Mouse (Mus musculus): Measurements from ENCODE around the gene Ethe1.

The Ethe1 gene

DNA sequence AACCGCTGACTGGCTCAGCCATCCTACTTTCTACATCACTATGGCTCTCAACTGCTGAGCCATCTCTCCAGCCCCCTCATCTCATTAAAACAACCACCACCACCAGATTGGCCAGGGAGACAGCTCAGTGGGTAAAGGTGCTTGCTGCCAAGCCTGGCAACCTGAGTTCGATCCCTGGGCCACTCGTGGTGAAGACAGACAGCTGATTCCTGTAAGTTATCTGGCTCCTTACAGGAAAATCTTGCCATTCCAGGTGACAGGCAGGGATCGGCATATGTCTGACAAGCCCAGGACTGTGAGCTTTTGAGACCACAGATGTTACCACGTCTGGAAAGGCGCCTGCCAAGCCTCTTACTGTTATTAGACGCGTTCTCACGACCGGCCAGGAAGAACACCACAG lies 9.5 kb upstream of the Ethe1 start:
- DNase-seq = no peak

DNA sequence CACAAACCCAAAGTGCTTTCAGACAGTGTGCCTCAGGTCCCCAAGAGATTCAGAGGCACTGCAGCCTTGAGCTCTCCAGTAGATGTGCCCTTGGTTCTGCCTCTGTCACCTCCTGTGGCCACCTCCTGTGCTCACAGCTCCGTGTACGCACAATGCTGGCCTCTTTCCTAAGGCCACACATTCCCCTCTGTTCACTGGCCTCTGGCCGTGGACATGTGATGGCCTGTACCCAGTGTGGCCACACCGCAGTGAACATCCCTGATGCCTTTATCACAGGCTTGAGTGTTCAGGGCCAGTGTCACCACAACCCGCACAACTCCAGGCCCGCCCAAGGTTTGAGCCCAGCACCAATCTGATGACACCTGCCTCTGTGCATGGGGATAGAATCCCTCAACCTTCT lies 2.5 kb upstream of the Ethe1 start:
- DNase-seq = no peak

DNA sequence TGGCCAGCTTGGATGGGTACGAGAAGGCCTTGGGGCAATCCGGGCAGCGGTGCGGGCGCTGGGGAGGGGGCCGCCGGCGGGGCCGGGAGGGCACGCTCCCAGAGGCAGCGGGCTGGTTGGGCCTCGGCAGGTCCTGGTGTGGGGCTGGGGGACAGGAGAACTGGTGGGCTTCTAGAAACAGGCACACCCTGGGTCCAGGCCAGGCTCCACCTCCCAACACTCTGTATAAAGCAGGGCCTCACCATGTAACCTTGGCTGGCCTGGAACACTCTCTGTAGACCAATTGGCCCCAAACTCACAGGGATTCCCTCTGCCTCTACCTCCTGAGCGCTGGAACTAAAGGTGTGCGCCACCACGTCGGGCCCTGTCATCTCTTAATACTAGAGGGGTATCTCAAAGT lies 1.3 kb upstream of the Ethe1 start:
- DNase-seq = no peak

DNA sequence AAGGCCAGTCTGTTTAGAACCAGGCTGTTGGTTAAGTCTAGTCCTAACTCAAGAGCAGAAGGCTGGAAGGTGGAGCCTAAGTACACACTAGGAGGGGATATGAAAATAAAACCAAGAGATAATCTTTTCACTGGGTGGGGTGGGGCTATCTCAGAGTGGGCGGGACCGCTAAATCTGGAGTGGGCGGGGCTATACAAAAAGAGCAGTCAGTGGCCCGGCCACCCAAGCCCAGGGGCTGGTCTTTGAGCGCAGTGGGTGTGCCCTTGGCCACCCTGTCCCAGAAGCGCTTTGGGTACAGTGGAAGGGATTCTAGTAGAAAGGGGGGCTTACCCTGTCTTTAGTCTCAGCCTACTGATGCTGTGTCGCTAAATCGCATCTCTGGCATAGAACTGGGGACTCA lies 515 bp upstream of the Ethe1 start:
- no peak for DNase-seq

DNA sequence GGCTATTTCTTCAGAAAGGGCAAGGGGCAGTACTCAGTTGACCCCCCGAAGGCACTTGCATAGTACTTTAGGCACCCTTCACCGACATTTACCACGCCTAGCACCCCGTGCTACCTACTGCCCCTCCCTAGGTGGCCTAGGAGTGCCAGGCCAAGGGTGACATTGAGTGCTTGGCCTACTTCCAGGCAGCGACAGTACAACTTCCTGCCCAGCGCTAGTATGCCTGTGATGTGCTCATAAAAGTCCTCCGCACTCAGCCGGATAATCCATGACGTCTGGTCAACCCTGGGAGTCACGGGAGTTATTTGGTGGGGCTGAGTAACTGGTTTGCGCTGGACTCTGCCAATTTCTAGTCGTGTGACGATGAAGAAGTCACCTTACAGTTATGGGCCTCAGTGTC lies 993 bp downstream of the Ethe1 start:
- no peak for DNase-seq

DNA sequence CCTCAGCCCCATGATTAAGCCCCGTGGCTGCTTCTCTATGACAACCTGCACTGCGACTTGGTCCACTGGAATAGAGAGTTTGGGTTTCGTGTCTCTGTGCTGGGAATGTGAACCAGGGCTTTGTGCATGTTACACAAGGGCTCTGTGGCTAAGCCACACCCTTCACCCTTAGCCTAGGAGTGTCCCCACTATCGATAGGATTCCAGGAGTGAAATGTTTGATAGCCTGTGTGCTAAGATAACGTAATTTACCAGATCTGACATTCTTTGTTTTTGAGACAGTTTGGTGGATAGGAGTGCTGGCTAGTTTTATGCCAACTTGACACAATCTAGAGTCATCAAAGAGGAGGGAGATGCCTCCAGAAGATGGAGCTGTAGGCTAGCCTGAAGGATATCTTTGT lies 4.4 kb downstream of the Ethe1 start:
- DNase-seq = no peak

DNA sequence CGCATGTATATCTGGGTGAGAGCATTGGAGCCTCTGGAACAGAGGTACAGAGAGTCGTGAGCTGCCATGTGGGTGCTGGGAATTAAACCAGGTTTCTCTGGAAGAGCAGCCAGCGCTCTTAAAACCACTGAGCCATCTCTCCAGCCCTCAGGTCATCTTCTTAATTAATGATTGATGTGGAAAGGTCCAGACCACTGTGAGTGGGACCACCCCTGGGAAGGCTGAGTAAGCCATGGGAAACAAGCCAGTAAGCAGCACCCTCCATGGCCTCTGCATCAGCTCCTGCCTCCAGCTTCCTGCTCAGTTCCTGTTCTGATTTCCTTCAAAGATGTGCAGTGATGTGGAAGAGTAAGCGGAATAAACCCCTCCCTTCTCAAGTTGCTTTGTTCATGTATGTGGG lies 4.8 kb downstream of the Ethe1 start:
- no peak for DNase-seq

DNA sequence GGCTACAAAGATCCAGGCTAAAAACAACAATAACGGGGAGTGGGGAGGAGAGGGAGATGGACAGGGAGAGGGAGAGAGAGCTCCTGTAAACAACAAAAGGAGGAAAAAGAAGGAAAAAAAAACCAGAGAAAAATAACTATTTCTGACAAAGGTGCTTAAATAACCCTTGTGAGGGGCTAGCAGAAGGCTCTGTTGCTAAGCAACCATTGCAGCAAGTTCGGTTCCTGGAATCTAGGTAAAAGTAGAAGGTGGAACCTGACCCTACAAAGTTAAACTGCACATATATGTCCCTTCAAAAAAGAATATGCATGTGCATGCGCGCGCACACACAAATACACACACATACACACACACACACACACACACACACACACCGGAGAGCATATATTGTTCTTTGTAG lies 5.4 kb downstream of the Ethe1 start:
- DNase-seq = no peak

DNA sequence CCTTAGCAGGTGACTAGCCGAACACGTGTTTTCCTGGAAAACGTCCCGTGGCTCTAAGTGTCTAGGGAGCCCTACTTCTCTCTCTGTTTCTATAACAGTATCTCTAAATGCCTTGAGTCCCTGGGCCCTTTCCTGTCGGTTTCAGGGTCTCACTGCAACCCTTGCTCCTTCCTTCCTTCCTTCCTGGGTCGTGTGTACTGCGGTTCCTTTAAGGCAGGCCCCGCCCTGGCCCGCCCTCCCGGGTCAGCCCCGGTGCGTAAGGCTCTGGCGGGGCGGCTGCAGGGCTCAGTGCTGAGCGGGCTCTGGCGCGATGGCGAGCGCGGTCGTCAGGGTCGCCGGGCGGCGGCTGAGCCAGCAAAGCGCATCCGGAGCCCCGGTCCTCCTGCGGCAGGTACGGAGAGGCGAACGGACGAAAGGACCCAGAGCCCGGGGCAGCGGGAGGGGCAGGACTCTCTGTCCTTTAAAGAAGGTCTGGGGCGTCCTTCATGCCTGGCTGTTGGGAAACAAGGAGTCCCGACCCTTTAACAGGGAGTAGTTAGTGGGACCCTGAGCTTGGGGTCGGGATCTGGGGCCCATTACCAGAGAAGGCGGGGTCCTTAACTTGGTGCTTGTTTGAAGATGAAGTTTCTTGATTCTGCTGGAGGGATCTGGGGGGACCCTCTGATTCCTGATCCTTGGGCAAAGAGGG lies 6.4 kb downstream of the Ethe1 start:
- peak; percentile 72 to 74 for DNase-seq

DNA sequence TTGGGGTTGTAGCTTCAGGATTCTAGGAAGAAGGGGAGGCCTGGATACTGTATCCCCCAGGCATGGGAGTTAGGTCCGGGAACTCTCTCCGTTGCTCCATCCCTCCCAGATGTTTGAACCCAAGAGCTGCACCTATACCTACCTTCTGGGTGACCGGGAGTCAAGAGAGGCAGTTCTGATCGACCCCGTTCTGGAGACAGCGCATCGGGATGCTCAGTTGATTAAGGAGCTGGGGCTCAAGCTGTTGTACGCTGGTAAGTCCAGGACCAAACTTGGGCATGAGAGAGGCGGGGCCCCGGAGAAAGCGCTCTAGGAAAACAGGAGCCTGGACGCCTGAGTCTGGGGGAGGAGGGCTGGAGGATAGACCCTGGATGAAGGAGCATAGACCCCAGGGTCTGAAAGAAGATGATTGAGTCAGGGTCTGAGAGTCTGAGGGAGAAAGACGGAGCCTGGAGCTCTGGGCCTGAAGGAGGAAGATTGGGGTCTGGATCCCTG lies 7.0 kb downstream of the Ethe1 start:
- no peak for DNase-seq

DNA sequence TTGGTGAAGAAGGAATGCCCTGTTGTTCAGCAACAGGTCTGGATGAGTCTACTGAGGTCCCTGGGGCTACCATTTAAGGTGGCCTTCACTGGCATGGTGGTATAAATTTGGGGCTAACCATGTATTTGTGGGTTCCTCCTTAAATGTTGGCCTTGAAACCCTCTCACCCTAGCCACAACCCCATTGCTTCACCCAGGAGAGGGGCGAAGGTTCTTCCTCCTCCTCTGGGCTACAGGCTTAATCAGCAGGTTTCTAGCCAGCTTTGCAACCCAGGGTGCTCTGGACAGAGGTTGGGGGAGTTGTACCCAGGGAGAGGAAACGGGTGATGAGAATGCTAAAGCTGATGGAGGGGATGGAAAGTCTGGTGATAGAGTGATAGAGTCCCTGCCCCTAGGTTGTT lies 8.1 kb downstream of the Ethe1 start:
- DNase-seq = no peak

DNA sequence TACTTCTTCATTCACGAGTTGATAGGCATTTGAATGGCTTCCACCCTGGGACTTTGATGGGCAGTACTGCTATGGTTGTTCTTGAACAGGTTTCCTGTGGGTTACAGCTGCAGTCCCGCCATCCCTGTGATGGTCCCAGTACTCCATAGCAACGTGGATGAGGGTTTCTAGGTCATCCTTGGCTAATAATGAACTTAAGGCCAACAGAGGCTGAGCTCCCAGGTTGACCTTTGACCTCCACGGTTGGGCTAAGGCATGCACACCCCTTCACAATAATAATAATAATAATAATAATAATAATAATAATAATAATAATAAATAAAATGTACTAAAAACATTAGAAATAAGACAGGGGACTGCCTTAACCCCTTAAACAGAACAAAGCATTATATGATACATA lies 10.8 kb downstream of the Ethe1 start:
- no peak for DNase-seq

DNA sequence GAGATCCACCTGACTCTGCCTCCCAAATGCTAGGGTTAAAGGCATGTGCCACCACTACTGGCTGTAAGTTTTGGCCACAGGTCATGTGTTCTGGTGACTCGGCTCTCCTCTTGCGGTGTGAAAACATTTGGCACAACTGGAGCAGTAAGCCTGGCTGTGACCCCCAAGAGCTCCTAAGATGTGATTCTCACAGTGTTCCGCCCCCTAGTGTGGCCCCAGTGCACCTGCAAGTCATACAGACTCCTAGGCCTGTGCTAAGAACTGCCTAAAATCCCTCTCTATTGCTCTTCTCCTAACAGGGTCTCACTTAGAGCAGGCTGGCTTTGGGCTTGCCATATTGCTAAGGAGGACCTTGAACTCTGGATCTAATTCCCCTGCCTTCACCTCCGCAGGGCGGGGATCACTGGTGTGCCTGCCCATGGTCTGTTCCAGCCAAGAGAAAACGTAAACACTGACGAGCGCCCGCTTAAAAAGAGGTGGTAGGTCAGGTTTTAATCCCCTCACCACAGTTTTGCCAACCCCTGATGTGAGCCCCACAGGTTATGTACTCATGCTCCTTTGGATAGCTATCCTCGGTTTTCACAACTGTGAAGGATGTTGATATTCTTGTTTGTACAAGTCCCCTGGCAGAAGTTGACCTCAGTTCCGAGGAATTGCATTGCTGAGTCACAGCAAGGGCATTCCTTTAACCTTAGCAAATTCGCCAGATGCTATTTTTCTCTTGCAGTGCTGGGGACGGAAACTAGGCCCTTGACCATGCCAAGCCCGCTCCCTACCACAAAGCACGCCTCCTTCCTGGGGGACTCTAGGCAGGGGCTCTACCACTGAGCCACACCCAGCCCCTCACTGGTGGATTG lies 12.1 kb downstream of the Ethe1 start:
- no peak for DNase-seq

DNA sequence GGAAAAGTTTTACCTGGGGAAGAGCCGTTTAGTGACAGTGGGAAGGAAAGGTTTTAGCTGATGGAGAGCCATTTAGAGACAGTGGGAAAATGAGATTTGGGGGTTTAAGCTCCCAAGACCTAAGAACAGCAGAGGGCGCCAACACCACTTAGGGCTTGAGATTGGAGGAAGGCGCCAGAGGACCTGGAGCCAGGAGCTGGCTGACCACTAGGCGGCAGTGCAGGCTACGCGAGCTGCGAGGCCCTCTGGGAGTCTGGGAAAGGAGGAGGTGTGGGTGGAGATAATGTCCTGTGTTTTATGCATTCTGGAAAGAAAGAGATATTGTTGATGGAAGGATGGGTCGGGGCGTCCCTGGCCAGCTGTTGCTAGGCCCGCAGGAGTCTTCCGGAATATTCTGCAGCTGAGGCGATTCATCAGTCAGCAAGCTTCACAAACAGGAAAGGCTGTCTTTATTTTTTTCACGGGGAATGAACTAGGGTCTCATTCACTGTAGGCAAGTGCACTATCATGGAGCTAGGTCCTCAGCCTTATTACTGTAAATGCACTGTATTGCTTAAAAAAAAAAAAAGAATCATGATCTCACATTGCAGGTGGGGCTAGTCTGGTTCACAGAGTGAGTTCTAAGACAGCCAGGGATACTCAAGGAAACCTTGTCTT lies 13.7 kb downstream of the Ethe1 start:
- peak; percentile 80 to 84 for DNase-seq

DNA sequence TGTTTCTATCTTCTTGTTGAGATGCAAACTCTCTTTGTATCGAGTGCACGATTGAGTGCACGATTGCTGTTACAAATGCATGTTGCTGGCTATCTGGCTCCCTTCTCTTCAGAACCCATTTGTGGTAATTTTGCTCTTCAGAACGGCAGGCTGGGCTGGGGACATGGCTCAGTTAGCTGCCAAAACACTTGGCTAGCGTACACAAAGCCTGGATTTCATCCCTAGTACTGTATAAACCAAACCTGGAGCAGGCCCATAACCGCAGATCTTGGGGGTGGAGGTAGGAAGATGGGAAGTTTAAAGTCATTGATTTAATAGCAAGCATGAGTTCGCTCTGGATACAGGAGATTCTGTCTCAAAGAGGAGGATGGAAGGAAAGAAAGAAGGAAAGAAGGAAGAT lies 18.2 kb downstream of the Ethe1 start:
- DNase-seq = no peak

DNA sequence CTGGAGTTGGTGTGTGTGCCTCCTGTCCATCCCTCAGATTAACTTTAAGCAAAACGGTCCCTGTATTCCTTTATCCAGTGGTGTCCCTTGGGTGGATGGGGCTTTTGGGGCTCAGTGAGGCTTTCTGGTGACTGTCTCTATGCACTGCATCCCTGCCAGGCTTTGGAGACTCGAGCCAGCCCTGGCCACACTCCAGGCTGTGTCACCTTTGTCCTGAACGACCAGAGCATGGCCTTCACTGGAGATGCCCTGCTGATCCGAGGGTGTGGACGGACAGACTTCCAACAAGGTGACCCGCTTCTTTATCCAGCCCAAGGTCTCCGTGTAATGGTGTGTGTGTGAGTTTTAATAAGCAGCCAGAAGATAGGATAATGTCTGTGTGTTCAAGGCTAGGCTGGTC lies 18.7 kb downstream of the Ethe1 start:
- no peak for DNase-seq

DNA sequence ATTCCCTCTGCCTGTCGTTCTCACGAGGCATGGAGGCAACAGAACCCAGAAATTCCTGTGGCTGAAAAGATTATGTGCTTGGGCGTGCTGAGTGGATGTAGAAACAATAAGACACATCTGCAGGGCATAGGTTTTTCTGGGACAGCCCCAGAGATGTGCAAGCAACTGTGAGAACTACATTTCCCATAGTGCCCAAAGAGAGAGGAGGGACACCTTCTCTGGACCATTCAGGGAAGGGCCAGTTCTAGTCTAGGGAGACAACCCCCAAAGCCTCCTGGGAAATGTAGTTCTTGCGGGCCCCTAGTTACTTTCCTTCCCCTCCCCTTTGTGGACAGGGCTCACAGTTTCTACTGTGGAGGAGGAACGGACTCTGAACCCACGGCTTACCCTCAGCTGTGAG lies 20.7 kb downstream of the Ethe1 start:
- peak; percentile 66 to 82 for DNase-seq

DNA sequence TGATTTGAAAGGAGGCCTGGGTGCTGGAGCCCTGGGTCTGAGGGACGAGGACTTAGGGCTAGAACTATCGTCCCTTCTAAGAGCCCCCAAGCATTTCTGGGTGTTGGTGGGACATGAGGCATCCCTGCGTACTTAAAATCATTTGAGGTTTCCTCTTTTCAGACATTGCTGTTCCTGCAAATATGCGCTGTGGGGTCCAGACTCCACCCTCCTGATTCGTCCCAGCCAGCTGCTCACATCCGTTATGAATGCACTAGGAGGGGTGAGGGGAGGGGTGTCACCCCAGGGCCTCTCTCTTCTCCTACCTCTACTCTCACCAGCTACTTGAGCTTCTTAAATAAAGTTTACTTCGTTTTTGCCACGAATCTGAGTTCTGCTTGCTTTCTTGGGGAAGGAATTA lies 21.2 kb downstream of the Ethe1 start:
- DNase-seq = peak; percentile 52 to 77

DNA sequence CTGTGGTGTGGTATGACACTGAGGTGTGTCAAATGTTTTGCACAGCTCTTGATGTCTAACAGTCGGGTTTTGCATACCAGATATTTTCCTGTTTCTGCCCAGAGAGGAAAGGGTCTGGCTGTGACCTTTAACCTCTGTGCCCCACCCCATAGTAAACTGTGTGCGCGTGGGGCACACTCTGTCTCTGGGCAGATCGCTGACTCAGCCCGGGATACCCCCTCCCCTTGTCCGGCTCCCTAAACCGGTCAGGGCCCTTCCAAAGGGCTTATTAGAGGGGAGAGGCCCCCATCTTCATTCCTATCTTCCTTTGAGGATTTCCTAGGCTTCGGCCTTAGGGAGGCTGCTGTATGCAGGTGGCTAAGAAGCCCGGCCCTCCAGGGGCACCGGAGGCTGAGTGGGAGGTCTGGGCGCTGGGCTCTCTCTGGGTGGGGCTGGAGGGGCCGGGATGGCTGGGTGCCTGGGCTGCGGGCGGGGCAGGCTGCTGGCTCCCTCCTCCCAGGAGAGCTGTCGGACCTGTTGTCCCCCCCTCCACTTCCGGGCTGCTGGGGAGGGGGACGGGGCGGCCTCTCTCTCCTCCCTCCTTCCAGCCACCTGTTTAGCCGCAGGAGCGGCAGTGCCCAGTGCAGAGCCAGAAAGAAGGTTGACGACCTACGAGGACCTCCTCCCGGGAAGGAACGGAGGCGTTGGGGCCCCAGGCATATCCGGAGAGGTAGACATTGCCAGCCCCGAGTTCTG lies 23.0 kb downstream of the Ethe1 start, which contains the start of gene Phldb3:
TSS of gene Phldb3 (plus strand) at position 620 of the 735 bp plus-strand sequence.
- DNase-seq = peak; percentile 59 to 70

DNA sequence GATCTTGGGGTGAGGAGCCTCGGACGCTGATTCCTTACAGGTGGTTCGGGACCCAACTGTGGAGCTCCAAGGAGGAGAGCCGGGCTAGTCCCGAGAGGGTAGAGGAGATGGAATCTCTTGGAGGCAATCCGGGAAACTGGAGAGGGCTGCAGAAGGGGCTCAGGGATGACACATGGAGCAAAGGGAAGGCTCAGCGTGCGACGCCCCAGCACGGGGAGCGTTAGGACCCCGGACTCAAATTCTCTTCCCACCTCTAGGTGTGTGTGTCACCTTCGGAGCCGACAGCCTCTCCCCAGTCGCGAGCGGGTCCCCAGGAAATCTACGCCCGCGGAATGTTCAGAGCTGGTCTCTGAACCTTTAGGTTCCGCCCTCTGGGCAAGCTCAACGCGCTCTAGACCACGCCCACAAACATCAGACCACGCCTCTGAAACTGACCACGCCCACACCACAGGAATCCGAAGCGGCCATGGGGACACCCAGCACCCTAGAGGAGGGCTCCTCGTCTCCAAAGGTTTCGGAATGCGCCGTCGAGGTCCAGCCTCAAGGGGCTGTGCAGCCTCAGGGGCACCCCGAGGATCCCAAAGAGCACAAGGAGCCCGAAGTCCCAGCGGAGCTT lies 23.6 kb downstream of the Ethe1 start:
- DNase-seq = peak; percentile 88 to 93

DNA sequence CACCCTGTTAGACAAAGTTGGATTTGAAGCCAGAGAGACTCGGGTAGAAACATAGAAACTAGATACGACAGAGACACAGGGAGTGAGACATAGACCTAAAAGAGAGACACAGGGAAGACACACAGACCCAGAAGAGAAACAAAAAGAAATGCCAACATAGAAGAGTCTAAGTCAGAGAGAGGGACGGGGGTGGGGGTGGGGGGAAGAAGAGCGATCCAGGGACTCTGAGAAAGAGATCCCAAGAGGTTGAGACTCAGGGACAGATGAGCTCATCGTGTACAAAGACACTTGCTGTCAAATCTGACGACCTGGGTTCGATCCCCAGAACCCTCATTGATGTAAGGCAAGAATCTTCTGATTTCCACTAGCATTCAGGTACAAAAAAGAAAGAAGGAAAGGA lies 24.4 kb downstream of the Ethe1 start:
- no peak for DNase-seq

DNA sequence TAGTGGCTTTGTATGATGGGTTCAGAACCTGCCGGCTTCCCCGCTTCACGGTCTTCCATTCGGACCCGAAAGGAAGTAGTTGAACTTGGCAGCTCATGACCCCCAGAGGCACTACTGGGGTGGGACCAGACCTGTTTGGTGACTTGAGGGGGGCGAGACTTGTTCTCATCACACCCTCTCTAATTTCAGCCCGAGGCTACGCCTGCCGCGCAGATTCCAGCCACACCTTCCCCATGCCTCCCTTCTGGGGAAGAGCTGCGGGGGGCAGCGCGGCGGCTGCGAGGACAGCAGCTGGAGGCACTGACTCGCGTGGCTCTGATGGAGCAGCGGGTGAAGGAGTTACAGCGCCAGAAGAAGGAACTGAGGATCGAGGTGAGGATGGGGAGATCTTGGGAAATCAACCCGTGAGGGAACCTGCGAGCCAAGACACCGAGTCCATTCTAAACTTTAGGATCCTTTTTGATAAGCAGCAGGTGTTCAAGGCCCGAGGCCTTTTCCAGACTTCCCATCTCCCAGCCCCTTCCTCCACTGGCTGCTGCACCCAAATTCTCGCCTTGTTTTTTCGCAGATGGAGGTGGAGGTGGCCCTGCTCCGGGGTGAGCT lies 25.1 kb downstream of the Ethe1 start:
- no peak for DNase-seq

Measured in thymus, adult 18-20 months (tissue).